Mouse (Mus musculus): ENCODE measurements at regions not wholly inside any gene's neighbourhood (a gene's known extent, or its start where the extent isn't known, plus 50 kb on each side); places are given as distances from the start of the nearest gene placed in this dataset.

DNA sequence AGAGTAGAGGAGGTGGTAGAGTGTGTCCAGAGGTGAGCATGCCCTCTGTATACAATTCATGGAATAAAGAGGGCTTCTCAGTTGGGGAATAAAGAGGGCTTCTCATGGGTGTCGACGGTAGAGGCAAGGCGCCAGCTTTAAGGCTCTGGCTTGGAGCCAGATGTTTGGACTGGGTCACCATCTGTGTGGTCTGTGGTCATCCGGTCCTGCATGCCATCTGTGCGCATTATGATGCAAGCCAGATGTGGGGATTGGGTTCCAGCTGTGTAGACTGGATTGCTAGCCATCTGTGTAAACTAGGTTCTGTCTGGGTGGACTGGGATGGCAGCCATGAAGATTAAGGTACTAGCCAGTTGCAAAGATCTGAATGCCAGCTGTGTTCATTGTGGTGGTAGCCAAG lies 204.6 kb upstream of the Gjb5 start:
- TF ChIP-seq GATA1 (IDR thresholded peaks at IDR 0.05; ENCODE audit: borderline replicate concordance, low read length) (no peak), FLI1 (IDR thresholded peaks at IDR 0.05; ENCODE audit: low read length) (no peak)
